Mouse (Mus musculus): ENCODE measurements at regions not wholly inside any gene's neighbourhood (a gene's known extent, or its start where the extent isn't known, plus 50 kb on each side); places are given as distances from the start of the nearest gene placed in this dataset.
"Not testable (repeated sequence)": the region's sequence is repeated elsewhere in the genome, so short reads cannot be mapped to it uniquely, and the experiment has no call there.

DNA sequence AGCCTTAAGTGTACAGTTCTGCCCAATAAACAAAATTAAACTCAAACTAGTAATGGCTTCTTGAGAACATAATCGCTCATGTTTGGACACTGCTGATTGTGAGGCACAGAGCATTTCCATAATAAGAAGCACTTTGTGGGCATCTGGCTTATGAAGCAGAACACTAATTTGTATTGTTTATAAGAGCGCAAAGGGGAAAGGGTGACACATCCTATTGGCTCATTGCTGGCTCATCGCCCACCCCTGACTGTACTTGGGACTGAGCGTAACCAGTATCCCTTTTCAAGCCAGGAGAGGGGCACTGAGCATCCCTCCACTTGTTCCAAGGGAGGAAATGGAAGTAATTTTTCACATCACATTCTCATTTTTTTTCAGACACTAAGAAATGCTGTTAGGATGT lies 288.0 kb downstream of the Sfmbt2 start:
- DNase-seq, result no peak

DNA sequence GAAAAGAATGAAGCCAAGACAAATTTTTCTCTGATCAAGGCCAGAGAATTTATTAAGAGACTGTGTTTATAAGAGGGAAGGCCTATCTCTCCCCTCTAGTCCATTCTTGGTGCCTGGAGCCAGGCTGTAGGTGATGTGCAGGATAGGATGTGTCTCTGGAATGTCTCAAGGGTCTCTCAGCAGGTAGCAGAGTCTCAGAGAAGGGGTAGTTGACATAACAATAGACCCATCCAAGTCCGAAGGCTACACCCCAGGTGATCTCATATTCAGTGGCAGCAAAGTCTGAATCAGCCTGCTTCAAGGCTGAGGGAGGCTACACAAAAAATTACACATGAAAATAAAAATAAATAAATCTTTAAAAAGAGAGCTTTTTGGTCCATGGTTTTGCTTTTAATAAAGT lies 297.6 kb downstream of the Sfmbt2 start:
- DNase-seq, result not testable (repeated sequence)

DNA sequence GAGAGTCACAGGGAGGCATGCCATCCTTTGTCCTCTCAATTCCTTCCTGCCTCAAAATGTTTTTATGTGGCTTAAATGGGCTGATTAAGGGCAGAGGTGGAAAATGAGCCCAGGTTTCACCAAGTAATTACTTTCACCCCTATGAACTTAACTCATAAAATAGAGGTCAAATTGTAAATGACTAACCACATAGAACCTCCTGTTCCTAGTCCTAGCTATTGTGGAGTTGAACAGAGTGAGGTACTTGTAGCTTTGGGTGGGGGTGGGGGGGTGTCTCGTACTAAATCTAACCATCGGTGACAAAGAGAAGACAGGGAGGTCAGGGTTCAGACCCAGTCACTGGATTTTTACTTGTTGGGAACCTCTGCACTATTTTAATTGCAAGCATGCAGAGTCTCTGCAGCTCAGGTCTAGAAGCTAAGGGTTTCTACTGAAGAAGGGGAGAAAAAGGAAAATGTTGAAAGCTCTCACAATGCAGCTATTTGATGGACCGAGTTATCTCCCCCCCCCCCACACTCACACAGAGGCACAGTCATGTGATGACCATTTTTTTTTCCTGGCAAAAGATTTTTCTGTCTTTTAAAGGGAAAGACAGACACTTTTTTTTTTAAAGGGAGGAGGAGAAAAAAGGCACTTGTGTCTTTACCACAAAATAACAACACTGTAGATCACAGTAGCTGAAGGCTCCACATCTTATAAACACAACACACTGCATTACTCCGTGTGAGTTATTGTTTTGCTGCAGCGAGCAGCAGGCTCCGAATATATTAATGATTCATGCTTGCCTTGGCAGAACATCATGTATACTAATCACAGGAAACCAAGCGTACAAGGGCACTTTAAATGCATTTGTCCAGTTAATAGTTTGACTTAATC lies 300.4 kb downstream of the Sfmbt2 start:
- DNase-seq, result no peak

DNA sequence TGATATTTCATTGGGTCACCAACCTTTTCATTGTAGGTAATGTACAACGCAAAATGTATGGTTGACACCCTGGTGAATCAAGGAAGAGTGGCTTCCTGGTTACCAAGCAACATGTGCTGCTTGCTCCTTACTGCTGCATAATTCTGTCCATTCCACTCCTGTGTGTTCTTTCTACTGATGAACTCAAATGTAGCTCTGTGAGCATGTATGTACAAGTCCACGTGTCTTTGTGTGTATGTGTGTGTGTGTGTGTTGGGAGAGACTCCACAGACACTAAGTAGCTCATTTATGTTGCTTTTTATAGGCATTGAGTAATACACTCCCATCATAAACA lies 301.0 kb downstream of the Sfmbt2 start:
- no peak for DNase-seq

DNA sequence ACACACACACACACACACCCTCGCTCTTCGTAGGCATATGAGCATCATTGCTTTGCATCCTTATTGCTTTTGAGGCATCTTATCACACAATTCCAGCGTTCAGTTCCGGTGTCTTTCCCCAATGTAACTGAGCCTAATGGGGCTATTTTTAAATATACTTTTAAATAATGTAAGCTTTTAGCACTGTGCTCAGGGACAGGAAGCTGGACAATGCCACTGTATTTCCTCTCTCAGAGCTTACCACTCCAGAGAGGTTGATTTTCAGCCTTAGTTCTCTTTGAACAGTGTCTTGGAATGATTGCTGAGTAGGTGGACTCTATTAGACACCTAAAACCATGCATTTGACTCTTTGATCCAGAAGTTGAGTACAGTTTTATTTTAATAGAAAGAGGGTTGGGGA lies 301.9 kb downstream of the Sfmbt2 start:
- no peak for DNase-seq

DNA sequence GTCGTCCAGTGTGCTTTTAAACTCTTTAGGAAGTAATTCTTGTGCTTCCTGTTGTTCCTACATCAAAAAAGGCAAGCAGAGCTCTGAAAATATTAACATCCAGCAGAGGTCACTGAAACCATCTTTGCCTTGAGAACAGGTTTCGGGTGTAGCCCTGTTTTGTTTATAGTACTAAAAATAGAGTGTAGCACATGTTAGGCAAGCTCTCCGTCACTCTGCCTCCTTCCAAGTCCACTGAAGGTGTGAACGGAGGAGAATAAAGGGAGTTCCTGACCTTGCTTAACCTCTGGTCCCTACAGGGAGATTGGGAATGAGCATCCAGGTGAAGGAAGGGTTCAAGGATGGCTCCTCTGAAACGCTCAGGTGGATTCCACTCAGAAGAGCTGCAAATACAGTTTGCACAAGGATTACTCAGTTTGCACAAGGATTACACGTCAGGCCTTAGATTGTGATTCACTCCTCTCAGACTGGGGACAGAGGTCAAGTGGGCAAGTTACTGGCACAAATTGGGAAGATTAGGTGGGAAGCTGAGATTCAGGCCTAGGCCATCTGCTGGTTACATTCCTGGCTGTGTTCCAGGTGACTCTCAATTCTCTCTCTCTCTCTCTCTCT lies 304.5 kb downstream of the Sfmbt2 start:
- no peak for DNase-seq

DNA sequence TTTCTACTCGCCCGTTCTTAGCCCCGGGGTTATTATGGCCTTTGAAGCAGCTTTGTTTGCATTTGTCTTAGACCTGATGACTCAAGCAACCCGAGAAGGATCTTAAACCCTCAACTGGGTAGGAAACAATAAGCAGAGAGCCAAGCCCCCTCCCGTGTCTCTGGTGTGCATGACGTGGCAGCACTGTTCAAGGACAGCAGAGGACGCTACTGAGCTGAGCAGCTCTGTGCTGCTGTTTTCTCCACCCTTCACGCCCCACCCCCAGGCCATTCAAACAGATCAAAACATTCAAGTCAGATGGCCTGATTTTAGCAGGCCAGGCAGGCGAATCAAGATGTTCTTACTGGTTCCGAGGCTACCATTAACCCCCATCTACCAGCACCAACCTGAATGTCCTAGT lies 331.1 kb downstream of the Sfmbt2 start:
- DNase-seq, result no peak

DNA sequence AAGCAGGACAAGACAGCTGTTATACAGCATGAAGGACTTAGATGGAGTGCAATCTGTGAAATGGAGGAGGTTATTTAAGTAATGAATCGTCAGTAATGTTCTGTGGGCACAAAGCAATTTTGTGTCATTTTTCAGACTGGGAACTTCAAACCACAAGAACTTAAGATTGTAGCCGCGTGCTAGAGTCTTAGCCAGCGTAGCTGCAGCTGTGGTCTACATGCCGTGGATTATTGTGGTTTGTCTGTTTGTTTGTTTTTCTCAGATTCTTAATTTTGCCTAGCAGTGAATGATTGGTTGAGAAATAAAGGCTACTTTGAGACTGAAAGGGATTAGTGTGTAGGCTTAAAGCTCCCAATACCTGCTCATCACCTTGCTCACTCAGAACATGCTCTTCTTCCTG lies 348.1 kb downstream of the Sfmbt2 start:
- DNase-seq, result no peak

DNA sequence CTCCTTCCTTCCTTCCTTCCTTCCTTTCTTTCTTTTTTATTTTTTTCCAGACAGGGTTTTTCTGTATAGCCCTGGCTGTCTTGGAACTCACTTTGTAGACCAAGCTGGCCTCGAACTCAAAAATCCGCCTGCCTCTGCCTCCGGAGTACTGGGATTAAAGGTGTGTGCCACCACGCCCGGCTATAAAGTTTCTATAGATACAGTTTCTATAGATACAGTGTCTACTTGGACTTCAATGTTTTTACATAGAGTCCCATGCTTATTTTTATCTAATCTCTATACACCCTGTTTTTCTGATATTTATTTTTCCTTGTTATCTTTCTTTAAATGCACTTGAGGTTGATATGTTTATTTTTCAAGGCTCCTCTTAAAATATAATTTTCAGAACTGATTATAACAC lies 364.0 kb downstream of the Sfmbt2 start:
- DNase-seq, result not testable (repeated sequence)

DNA sequence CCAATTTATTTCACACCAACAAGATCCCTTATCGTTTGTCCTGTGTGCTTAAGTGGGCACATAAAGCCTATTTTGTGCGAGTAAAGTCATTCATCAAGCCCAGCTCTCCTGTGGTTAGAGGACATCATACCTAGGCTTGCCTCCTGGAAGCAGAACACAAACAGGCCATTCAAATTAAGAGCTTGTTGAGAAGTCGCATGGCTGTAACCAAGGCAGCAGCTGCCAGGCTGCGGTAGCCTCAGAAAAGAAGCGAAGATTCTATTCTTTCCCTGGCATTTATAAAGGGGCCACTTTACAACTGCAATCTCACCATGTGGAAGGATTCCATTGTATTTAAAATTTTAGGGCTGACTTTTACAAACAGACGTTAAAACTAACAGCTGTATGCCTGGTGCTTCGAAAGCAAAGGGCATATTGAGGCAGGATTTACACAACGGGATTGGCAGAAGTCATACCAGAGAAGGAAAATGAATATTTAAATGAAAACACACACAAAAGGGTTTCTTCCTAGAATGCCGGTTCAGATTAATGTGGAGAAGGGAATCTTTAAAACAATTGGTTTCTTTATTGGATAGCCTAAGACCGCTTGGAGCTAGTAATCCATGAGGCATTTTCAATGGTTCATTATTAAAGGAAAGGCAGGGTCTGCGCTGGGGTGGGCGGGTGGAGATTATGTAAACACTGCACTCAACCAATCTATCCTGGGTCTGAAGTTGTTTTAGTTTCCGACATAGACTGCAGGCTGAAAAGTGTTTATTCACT lies 366.6 kb downstream of the Sfmbt2 start:
- no peak for DNase-seq

DNA sequence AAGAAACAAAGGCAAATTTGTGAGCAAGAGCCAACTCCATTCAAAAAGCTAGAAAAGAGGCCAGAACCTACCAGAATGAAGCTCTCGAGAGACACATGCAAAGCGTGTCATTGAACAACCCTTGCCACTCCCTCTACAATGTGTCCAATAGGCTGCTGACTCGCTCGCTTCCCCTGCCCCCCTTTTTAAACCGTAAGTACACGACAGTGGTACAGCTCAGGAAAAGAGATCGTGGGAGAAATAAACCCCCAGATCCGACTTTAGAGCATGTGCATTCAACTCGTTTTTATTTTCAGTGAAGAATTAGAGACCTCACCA lies 367.1 kb downstream of the Sfmbt2 start:
- no peak for DNase-seq

DNA sequence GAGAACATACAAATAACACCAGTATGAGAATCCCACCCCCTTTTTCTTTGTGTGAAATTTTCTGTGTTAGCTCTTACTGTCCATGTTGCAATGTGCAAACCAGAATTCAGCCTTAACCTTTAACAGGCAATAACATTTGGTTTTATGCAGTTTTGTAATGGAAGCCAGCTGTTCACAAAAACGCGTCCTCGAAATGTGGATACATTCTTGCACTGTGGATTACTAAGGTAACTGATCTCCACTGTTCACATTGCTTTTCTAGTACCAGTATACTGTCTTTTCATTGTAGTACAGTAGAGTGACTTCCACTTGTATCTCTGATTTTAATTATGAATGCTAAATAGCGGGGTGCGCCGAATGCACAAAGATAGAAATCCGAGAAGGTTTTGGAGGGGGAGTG lies 374.8 kb downstream of the Sfmbt2 start:
- DNase-seq, result no peak

DNA sequence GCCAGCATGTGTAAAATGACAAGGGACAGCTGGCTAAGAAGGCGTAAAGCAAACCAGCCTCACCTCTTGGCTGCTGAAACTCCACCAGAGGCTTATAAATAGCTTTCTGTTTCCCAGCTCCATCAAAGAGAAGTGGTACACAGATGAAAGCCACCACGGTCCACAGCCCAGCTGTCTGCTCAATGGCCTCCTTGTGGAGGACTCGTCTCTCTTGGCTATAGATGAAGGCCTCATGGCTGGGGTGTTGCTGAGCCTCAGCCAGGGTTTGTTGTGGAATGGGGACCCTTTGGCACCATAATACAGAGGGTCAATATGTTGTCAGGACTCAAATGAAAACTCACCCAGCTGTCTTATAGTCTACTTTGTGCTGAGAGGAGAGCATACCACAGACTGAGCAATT lies 385.1 kb downstream of the Sfmbt2 start:
- DNase-seq, result no peak

DNA sequence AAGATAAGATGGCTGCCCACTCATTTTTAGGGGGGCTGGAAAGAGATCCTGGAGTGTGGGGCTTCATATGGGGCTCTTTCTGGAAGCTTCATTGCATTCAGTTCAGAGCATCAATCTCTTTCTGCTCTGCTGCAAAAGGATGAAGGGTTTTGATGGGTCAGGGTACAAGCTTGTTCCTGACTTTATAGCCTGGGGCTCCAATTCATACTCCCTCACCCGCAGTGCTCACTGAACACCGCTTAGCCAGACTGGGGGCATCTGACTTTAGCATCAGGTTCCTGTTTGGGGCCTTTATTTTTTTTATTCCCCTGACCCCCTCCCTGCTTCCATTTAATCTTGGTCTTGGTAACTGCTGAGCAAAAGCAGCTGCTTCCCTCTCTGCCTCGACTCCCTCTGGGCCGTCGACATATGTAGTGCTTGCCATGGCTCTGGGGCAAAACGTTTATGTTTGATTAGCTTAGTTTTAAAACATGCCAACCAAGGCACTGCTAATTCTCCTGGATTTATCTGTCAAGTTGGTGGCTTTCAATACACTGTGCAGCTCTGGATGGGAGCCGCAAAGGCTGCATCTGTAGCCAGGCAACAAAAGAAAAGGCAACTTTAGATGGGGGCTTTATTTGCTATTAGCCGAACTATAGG lies 387.0 kb downstream of the Sfmbt2 start:
- DNase-seq, result no peak

DNA sequence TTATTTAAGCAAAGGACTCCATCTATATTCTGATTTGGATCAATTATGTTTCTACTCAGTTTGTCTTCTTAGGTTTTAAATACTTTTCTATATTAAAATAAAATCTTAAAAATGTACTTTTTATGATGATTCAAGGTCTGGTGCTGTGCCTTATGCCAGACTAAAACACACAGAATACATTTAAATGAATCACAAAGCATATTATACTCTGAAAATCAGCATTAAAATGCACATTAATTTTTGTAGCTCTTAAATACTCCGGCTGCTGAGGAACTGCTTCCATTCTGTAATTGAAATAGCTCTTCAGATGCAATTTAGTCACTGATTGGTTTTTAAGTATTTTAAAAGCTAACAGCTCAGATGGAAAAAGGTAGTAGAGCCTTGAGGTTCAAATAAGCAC lies 387.6 kb downstream of the Sfmbt2 start:
- no peak for DNase-seq

DNA sequence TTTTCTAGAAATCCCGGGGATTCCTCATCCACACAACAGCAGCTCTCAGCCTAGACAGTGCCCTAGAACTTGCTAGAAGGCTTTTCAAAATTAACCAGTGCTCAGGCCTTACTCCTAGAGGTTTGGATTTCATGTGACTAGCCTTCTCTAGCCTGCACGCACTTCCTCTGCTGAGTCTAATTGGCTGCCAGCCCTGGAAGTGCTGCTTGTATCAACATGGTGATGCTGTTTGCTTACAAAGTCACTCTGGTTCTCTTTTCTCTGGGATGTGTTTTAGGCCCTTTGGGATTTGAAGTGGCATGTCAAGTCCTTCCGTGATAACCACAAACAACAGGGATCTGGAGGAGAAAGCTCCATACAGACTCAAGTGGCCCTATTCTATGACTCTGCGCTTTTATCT lies 391.9 kb downstream of the Sfmbt2 start:
- no peak for DNase-seq

DNA sequence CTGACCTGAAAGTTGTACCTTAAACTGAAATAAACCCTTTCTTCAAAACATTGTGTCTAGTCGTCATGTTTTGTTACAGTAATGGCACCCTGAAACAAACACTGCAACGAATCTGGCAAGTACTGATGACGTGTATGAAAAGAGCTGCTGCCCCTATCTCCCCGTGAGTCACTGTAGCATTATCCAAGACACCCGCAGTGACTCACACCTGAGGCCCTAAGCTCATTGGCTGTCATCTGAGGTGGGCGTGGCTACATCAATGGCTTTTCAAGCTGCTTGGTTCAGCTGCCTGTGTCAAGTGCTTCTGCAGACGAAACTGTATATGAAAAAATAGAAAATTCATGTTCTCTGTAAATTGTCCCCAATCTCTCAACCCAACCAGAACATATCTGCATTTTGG lies 388.8 kb upstream of the Prkcq start:
- no peak for DNase-seq

DNA sequence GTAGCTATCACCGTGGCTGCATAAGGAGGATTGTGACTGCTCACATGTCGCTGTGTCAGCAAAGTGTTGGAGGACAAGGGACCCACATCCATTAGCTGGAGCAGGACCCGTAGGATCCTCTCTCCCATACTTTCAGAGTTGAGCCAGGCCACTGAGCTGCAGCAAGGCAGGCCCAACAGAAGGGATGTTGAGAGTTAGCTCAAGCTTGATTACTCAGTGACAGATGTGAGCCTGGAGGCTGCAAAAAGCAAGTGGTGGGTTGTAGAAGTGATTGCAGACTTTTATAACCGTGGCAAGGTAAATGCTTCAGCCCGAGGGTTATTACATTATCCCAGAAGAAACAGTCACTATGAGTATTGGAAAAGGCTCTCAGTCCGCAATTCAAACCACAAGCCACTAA lies 388.3 kb upstream of the Prkcq start:
- DNase-seq, result no peak

DNA sequence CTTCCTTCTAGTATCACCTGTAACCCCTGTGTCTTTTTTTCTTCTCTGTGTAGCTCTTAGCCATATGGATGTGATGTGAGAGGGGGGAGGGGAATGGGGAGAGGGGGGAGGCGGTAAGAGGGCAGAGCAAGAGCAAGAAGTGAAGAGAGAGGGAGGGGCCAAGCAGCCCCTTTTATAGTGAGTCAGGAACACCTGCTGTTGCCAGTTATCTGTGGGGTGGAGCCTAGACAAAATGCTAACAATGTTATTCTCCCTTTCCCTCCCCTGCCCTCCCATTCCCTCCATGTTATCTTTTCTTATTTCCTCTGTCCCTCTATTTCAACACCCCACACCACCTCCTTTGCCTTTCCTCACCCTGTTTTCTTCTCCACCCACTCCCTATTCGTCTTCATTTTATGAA lies 387.6 kb upstream of the Prkcq start:
- DNase-seq, result no peak

DNA sequence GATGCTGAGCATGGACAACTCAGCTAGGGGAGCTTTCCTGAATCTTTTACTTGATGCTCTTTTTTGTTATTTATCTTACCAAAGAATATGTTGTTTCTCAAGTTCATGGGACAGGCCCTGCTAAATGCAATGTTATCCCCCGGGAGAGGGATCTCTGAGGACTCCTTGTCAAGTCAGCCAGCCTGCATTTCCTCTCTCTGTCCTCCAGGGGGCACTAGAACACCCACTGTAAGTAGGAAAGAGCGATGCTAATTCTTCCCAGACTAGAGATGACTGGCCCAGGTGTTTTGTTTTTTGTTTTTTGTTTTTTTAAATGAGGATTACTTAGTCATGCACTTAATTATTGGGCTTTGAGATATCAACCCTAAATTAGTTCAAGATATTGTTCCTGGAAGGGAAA lies 386.8 kb upstream of the Prkcq start:
- no peak for DNase-seq

DNA sequence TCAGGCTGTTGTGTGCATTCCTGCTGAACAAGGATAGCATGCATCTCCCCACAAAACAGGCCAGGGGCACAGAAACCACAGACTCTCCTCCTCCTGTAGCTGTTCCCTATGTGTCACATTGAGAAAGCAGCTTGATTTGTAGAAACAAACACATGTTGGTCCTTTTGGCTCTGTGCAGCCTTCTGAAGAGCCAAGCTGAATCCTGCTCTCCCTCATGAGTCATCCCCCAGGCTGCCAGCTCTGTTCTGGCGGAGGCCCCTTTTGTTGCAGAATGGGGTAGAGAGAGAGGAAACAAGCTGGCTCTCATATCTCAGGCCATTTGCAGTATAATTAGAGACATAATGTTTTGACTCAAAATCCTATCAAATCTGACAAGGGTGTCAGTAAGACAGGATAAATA lies 383.4 kb upstream of the Prkcq start:
- no peak for DNase-seq

DNA sequence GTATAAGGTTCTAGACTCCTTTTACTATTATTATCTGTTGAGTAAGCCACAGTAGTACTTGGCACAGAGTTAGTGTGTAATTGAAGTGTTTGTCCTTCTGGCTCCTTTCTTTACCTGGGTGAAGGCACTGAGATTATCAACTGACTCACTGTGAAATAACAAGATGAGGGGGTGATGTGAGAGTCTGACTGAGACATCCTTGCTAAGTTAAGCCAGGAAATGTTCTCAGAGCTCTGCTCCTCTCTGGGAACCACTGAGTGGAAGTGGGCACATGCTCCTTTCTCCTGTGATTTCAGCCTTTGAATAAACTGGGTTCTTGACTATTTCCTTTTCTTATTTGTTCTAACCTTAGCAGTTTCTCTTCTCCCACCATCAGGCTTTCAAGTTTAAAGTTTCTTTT lies 380.7 kb upstream of the Prkcq start:
- no peak for DNase-seq

DNA sequence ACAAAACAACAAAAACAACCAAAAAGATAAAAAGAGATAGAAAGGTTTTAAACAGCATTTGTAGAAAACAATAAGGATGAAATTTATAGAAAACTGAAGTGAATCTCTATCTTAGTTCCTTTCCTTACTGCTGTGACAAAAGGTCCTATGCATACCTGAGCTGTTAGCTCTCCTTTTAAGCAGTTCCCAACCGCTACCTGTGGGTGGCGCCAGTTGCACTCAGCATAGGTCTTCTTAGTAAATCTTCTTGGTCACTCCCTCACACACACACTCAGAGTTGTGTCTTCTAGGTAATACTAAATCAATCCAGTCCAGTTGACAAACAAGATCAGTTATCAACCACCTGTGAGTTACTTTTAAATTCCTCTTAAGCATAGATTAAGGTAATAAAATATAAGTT lies 355.5 kb upstream of the Prkcq start:
- DNase-seq, result no peak

Measured in spleen, adult 18-20 months (tissue).